Mouse (Mus musculus): Measurements from ENCODE around the gene Tomm6.

The Tomm6 gene

GRCm38 (mm10) chr17:47688344-47688607 lies at the start of gene Tomm6:
Gene Tomm6 (minus strand): TSS chr17:47688386.
- no peak for DNase-seq (ENCODE audit: low spot score)

GRCm38 (mm10) chr17:47737271-47738065 lies 49.3 kb upstream of the Tomm6 start:
- DNase-seq (ENCODE audit: low spot score) = peak; percentile 79

- DNase-seq (ENCODE audit: low spot score) = peak; percentile 99
Measured at GRCm38 (mm10) chr17:47736856-47737255, 48.7 kb upstream of the Tomm6 start, which contains the start of gene Tfeb. Gene Tfeb (plus strand): TSS chr17:47737030.

- no peak for DNase-seq (ENCODE audit: low spot score)
Measured at GRCm38 (mm10) chr17:47735553-47736100, 47.4 kb upstream of the Tomm6 start.

- DNase-seq (ENCODE audit: low spot score) = no peak
Measured at GRCm38 (mm10) chr17:47730633-47731575, 42.7 kb upstream of the Tomm6 start.

- DNase-seq (ENCODE audit: low spot score) = no peak
Measured at GRCm38 (mm10) chr17:47726566-47726965, 38.4 kb upstream of the Tomm6 start, which contains the start of gene Pgc. Gene Pgc (plus strand): TSS chr17:47726842.

GRCm38 (mm10) chr17:47721183-47721582 lies 33.0 kb upstream of the Tomm6 start:
- no peak for DNase-seq (ENCODE audit: low spot score)

GRCm38 (mm10) chr17:47715037-47715436 lies 26.9 kb upstream of the Tomm6 start:
- DNase-seq (ENCODE audit: low spot score) = no peak

GRCm38 (mm10) chr17:47712889-47713571 lies 24.8 kb upstream of the Tomm6 start:
- no peak for DNase-seq (ENCODE audit: low spot score)

GRCm38 (mm10) chr17:47711883-47712282 lies 23.7 kb upstream of the Tomm6 start:
- no peak for DNase-seq (ENCODE audit: low spot score)

GRCm38 (mm10) chr17:47710036-47710435 lies 21.9 kb upstream of the Tomm6 start:
- no peak for DNase-seq (ENCODE audit: low spot score)

GRCm38 (mm10) chr17:47708972-47709371 lies 20.8 kb upstream of the Tomm6 start:
- no peak for DNase-seq (ENCODE audit: low spot score)

GRCm38 (mm10) chr17:47707961-47708360 lies 19.8 kb upstream of the Tomm6 start:
- no peak for DNase-seq (ENCODE audit: low spot score)

- no peak for DNase-seq (ENCODE audit: low spot score)
Measured at GRCm38 (mm10) chr17:47706196-47706595, 18.0 kb upstream of the Tomm6 start.

GRCm38 (mm10) chr17:47704692-47705091 lies 16.5 kb upstream of the Tomm6 start:
- DNase-seq (ENCODE audit: low spot score) = no peak

GRCm38 (mm10) chr17:47703556-47703955 lies 15.4 kb upstream of the Tomm6 start:
- DNase-seq (ENCODE audit: low spot score) = no peak

GRCm38 (mm10) chr17:47702548-47703345 lies 14.6 kb upstream of the Tomm6 start:
- DNase-seq (ENCODE audit: low spot score) = no peak

GRCm38 (mm10) chr17:47701793-47702192 lies 13.6 kb upstream of the Tomm6 start:
- no peak for DNase-seq (ENCODE audit: low spot score)

- DNase-seq (ENCODE audit: low spot score) = no peak
Measured at GRCm38 (mm10) chr17:47699055-47699454, 10.9 kb upstream of the Tomm6 start.

GRCm38 (mm10) chr17:47698156-47698555 lies 10.0 kb upstream of the Tomm6 start:
- no peak for DNase-seq (ENCODE audit: low spot score)

- no peak for DNase-seq (ENCODE audit: low spot score)
Measured at GRCm38 (mm10) chr17:47695337-47695710, 7.1 kb upstream of the Tomm6 start.

Data from ovary, postnatal 14 days (tissue).